Mouse (Mus musculus): ENCODE measurements around the gene Gm17660. TPM values are rescaled to one million over a fixed set of nuclear protein-coding genes. Genes with fewer than 3 reads are reported as not detected.

The Gm17660 gene
- polyA plus RNA-seq, 1 experiment from 2014 or later = 0.44 TPM

DNA sequence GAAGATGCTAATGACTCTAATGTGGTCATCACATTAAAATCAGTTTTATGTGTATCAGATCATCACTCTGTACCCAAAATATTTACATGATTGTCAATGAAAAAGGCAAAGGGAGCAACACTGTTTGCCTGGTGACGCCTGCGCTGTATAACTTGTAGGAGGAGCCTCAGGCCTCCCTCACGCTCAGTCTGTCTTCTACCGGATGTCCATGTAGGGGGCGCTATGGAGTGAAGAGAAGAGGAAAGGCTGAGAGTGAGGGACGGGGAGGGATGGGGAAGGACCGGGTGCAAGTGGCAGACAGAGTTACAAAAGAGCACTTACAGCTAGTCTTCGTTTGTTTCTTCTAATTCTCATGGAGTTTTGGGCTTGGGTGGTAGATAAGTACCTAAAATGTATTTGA is 24.5 kb downstream of the Gm17660 start:
- Histone ChIP-seq H3K9me3 (replicated peaks; ENCODE audit: control insufficient read depth, low read length) (no peaks in the 10 kb centered on the region), H3K9ac (ENCODE audit: low read length) (no peak overlapping the region), H3K27me3 (replicated peaks; ENCODE audit: control insufficient read depth, insufficient read depth, low read length) (no peaks in the 10 kb centered on the region), H3K4me2 (ENCODE audit: low read length) (no peak overlapping the region), H3K27ac (ENCODE audit: low read depth, low read length) (no peak overlapping the region), H3K4me1 (ENCODE audit: control insufficient read depth, insufficient read depth, low read length) (peaks cover 4% of the 10 kb centered on the region), H3K4me3 (ENCODE audit: low read depth, low read length) (no peak overlapping the region), H3K36me3 (ENCODE audit: control insufficient read depth, insufficient read depth, low read length) (peaks cover 25% of the 10 kb centered on the region)
- DNase-seq (ENCODE audit: low spot score) (no peak), ATAC-seq (no peak)
- WGBS = 56% methylated on average over 8 of the region's 8 CpGs

DNA sequence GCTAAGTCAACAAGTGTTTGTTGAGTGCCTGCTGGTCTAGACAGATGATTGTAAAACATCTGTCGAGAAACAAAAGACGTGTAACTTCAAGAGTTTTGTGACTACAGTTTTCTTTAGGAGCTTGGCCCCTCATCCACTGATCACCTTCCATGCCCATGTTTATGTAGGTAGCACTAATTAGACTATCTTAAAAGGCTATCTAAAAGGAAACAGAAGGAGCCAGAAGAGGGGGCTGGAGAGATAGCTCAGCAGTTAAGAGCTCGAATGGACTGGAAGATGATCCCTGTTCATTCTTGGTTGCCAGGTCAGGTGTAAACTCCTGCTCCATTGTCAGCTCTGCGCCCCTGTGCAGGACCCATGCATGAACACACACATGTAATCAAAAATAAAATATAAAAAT is 29.3 kb downstream of the Gm17660 start:
- H3K4me1 ChIP-seq (ENCODE audit: control insufficient read depth, insufficient read depth, low read length) = peaks cover 15% of the 10 kb centered on the region
- peaks cover 18% of the 10 kb centered on the region for H3K36me3 ChIP-seq (ENCODE audit: control insufficient read depth, insufficient read depth, low read length)
- H3K4me3 ChIP-seq (ENCODE audit: low read depth, low read length) = 0 out of 2 replicates have a peak overlapping the region, but pooled peaks have one; percentile 88
- DNase-seq (ENCODE audit: low spot score) (no peak), ATAC-seq (no peak)
- peak overlapping the region; percentile 72 for H3K4me2 ChIP-seq (ENCODE audit: low read length)
- H3K9ac ChIP-seq (ENCODE audit: low read length) = no peak overlapping the region
- 58% methylated on average over 4 of the region's 4 CpGs for WGBS
- H3K9me3 ChIP-seq (replicated peaks; ENCODE audit: control insufficient read depth, low read length) = no peaks in the 10 kb centered on the region
- no peak overlapping the region for H3K27ac ChIP-seq (ENCODE audit: low read depth, low read length)
- no peaks in the 10 kb centered on the region for H3K27me3 ChIP-seq (replicated peaks; ENCODE audit: control insufficient read depth, insufficient read depth, low read length)

DNA sequence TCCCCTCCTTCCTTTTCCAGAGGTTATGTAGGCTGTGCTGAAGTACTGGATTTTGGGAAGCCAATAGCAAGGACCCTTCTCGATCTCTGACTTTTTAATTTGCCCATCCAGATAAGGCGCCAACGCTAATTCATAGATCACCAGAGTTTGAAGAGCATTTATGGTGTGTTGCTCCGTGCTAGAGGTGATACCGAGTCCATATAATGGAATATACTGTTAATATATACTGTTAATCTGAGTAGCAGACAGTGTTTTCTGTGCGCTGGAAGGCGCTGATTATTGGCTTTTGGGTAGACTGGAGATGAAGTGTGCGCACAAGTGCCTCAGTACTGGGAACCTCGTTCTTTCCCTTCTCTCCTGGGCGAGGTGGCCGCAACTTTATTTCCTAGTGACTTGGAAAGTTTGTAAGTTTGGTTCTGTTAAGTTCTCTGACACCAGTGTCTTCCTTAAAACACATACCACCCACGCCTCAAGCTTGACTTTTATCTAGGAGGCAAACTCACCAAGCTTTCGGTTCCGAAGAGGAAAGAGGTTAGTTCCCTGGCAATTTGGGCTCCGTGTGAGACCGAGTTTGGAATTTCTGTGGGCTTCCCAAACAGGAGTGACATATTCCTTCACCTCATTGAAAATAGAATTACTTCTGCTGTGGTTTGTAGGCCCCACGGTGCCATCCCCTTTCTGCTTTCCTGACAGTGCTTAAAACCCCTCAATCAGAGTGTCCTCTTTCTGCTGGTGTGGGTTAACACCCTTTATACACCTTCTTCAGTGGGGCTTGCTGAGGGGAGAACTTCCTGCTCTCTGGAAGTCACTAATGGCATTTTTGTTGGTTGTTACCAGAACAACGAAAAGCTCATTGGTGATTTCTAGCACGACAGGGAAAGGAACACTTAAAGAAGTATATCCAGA is 30.0 kb downstream of the Gm17660 start:
- peaks cover 15% of the 10 kb centered on the region for H3K4me1 ChIP-seq (ENCODE audit: control insufficient read depth, insufficient read depth, low read length)
- peak overlapping the region; percentile 72 for H3K4me2 ChIP-seq (ENCODE audit: low read length)
- peaks cover 15% of the 10 kb centered on the region for H3K36me3 ChIP-seq (ENCODE audit: control insufficient read depth, insufficient read depth, low read length)

DNA sequence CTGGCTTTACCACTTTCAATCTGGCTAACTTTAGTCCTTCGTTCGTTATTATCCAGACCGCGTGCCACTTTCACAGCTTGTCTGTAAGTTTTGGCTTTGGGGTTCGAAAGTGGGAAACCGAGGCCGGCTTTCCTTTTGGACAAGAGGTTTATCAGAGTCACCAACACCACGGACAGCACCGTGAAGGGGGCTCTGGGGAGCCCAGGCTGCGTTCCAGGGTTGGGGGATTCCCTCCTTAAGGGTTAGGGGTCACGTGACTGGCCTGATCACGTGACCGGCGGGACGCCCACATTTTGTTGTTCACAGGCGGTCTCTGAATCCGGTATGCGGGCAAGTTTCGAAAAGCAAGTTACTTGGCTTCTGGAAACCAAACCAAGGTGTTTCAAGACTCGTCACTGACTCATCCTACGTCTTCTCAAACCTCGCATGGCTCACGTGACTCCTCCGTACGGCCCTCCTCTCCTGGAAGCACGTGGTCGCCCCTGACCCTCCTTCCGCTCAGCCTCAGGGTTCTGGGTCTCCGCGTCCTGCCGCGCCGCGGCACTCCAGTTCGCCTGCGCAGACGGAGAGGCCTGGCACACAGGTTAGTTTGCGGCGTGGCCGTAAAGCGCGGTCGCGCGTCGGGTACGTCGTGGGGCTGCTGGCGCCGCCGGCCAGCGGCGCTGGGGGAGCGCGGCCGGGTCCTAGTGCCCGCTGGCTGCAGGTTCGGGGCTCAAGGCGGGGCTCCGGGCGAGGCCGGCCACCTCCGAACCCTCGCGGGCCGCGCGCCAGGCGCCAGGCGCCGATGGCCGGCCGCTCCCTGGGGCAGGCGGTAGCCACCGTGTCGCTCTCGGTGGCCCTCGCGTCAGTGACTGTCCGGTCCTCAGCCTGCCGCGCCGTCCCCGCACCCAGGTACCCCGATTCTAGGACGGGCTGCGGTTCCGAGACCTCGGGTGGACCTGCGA is 30.9 kb downstream of the Gm17660 start, which contains the start of gene Nudt9:
Gene Nudt9 (plus strand): TSS at position 51 of the 944 bp plus-strand sequence.
- no peaks in the 10 kb centered on the region for H3K9me3 ChIP-seq (replicated peaks; ENCODE audit: control insufficient read depth, low read length)
- H3K4me3 ChIP-seq (ENCODE audit: low read depth, low read length) = peak within 1 kb of the TSS; percentile 88
- H3K27ac ChIP-seq (ENCODE audit: low read depth, low read length) = peak within 1 kb of the TSS; percentile 67
- peak within 1 kb of the TSS; percentile 85 for H3K9ac ChIP-seq (ENCODE audit: low read length)
- DNase-seq (ENCODE audit: low spot score) (peak; percentile 98), ATAC-seq (peak; percentile 99)
- peak within 1 kb of the TSS; percentile 72 for H3K4me2 ChIP-seq (ENCODE audit: low read length)
- peaks cover 15% of the 10 kb centered on the region for H3K4me1 ChIP-seq (ENCODE audit: control insufficient read depth, insufficient read depth, low read length)
- no peaks in the 10 kb centered on the region for H3K27me3 ChIP-seq (replicated peaks; ENCODE audit: control insufficient read depth, insufficient read depth, low read length)
- peaks cover 7% of the 10 kb centered on the region for H3K36me3 ChIP-seq (ENCODE audit: control insufficient read depth, insufficient read depth, low read length)
- WGBS = 7% methylated on average over 73 of the region's 90 CpGs

More for the DNA sequence above, 30.0 kb downstream of the Gm17660 start:
- WGBS = 9% methylated on average over 19 of the region's 19 CpGs
- peak; percentile 14 for DNase-seq (ENCODE audit: low spot score)
- ATAC-seq = no peak
- Histone ChIP-seq H3K9me3 (replicated peaks; ENCODE audit: control insufficient read depth, low read length) (no peaks in the 10 kb centered on the region), H3K9ac (ENCODE audit: low read length) (peak overlapping the region; percentile 85), H3K4me3 (ENCODE audit: low read depth, low read length) (peak overlapping the region; percentile 88), H3K27ac (ENCODE audit: low read depth, low read length) (no peak overlapping the region), H3K27me3 (replicated peaks; ENCODE audit: control insufficient read depth, insufficient read depth, low read length) (no peaks in the 10 kb centered on the region)

- Histone ChIP-seq H3K4me1 (ENCODE audit: control insufficient read depth, insufficient read depth, low read length) (peaks cover 15% of the 10 kb centered on the region), H3K9me3 (replicated peaks; ENCODE audit: control insufficient read depth, low read length) (no peaks in the 10 kb centered on the region), H3K27ac (ENCODE audit: low read depth, low read length) (no peak overlapping the region), H3K4me2 (ENCODE audit: low read length) (no peak overlapping the region), H3K9ac (ENCODE audit: low read length) (no peak overlapping the region), H3K27me3 (replicated peaks; ENCODE audit: control insufficient read depth, insufficient read depth, low read length) (no peaks in the 10 kb centered on the region), H3K4me3 (ENCODE audit: low read depth, low read length) (no peak overlapping the region), H3K36me3 (ENCODE audit: control insufficient read depth, insufficient read depth, low read length) (no peaks in the 10 kb centered on the region)
- ATAC-seq (no peak), DNase-seq (ENCODE audit: low spot score) (no peak)
- 68% methylated on average over 2 of the region's 2 CpGs for WGBS
These were observed 33.7 kb downstream of the Gm17660 start for GRCm38 (mm10) chr5:104043704-104044103.

- Histone ChIP-seq H3K27me3 (replicated peaks; ENCODE audit: control insufficient read depth, insufficient read depth, low read length) (no peaks in the 10 kb centered on the region), H3K36me3 (ENCODE audit: control insufficient read depth, insufficient read depth, low read length) (no peaks in the 10 kb centered on the region), H3K9me3 (replicated peaks; ENCODE audit: control insufficient read depth, low read length) (no peaks in the 10 kb centered on the region), H3K27ac (ENCODE audit: low read depth, low read length) (no peak overlapping the region), H3K4me2 (ENCODE audit: low read length) (no peak overlapping the region), H3K4me3 (ENCODE audit: low read depth, low read length) (no peak overlapping the region), H3K4me1 (ENCODE audit: control insufficient read depth, insufficient read depth, low read length) (peaks cover 11% of the 10 kb centered on the region), H3K9ac (ENCODE audit: low read length) (no peak overlapping the region)
- 95% methylated on average over 2 of the region's 2 CpGs for WGBS
- no peak for DNase-seq (ENCODE audit: low spot score)
- ATAC-seq = no peak
These were observed 34.5 kb downstream of the Gm17660 start for GRCm38 (mm10) chr5:104042906-104043305.

DNA sequence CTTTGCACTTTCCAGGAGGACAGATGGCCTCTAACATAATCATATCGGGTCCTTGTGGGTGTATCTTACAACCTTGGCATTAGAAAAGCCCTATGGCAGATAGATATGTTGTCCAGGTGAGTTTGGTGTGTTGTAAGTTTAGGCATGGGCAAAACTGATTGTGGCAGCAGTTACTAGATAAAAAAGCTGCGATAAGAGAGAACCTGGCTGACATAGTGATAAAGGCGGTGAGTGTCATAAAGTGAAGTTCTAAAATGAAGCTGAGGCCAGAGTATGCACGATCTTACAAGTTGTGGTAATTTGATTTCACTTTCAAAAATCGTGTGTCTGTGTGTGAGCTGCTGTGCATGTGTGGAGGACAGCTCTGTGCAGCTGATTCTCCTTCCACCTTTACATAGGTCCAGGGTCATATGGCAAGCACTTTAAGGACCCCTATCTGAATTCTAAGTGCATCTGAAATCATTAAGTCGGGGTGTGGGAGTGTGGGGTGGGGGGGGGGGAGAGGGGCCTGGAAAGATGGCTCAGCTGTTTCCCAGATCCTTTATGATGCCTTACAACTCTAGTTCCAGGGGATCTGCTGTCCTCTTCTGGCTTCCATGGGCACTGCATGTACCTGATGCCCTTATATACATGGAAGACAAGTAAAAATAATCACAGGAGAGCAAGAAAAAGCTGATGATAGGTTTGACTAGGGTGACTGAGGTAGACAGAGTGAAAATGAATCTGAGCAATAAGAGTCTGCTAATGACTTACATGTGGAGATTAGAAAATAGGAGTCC is 38.1 kb downstream of the Gm17660 start:
- Histone ChIP-seq H3K4me3 (ENCODE audit: low read depth, low read length) (no peak overlapping the region), H3K4me1 (ENCODE audit: control insufficient read depth, insufficient read depth, low read length) (no peaks in the 10 kb centered on the region), H3K36me3 (ENCODE audit: control insufficient read depth, insufficient read depth, low read length) (no peaks in the 10 kb centered on the region), H3K9me3 (replicated peaks; ENCODE audit: control insufficient read depth, low read length) (no peaks in the 10 kb centered on the region), H3K9ac (ENCODE audit: low read length) (no peak overlapping the region), H3K27me3 (replicated peaks; ENCODE audit: control insufficient read depth, insufficient read depth, low read length) (no peaks in the 10 kb centered on the region), H3K27ac (ENCODE audit: low read depth, low read length) (no peak overlapping the region), H3K4me2 (ENCODE audit: low read length) (no peak overlapping the region)
- peak; percentile 51 for DNase-seq (ENCODE audit: low spot score)
- 73% methylated on average over 6 of the region's 6 CpGs for WGBS
- ATAC-seq = peak; percentile 44; the same call in 1 of the 2 replicates

GRCm38 (mm10) chr5:104036686-104037085 is 40.7 kb downstream of the Gm17660 start:
- H3K4me3 ChIP-seq (ENCODE audit: low read depth, low read length) = no peak overlapping the region
- no peak overlapping the region for H3K27ac ChIP-seq (ENCODE audit: low read depth, low read length)
- no peak overlapping the region for H3K4me2 ChIP-seq (ENCODE audit: low read length)
- H3K4me1 ChIP-seq (ENCODE audit: control insufficient read depth, insufficient read depth, low read length) = no peaks in the 10 kb centered on the region
- ATAC-seq (no peak), DNase-seq (ENCODE audit: low spot score) (no peak)
- H3K27me3 ChIP-seq (replicated peaks; ENCODE audit: control insufficient read depth, insufficient read depth, low read length) = no peaks in the 10 kb centered on the region
- H3K36me3 ChIP-seq (ENCODE audit: control insufficient read depth, insufficient read depth, low read length) = no peaks in the 10 kb centered on the region
- no peak overlapping the region for H3K9ac ChIP-seq (ENCODE audit: low read length)
- WGBS = 86% methylated on average over 1 of the region's 1 CpGs
- no peaks in the 10 kb centered on the region for H3K9me3 ChIP-seq (replicated peaks; ENCODE audit: control insufficient read depth, low read length)
